Mouse (Mus musculus): ENCODE data around the gene Car10.
"Not testable (repeated sequence)": the region's sequence is repeated elsewhere in the genome, so short reads cannot be mapped to it uniquely, and the experiment has no call there.

The Car10 gene

GRCm38 (mm10) chr11:93391159-93391558 lies 293.3 kb downstream of the Car10 start:
- no peak for DNase-seq (ENCODE audit: low spot score in 2 of 2)

DNA sequence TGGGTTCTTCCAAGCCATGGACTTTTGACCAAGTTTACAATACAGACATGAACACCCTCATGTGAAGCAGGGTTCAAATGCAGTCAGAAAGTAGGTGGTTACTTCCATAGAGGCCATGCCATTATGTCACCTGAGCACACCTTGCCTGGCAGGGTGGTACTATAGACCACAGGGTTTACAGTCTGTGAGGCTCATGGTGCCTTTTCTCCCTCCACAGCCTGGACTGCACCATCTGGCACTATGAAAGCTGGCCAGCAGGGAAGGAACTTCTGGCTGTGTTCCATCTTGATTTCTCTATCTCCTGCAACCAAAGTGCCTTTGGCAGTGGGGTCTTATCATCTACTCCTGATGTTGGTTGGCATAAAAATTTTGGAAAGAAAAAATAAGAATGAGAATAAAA lies 295.5 kb downstream of the Car10 start:
- not testable (repeated sequence) for DNase-seq (ENCODE audit: low spot score in 2 of 2)

DNA sequence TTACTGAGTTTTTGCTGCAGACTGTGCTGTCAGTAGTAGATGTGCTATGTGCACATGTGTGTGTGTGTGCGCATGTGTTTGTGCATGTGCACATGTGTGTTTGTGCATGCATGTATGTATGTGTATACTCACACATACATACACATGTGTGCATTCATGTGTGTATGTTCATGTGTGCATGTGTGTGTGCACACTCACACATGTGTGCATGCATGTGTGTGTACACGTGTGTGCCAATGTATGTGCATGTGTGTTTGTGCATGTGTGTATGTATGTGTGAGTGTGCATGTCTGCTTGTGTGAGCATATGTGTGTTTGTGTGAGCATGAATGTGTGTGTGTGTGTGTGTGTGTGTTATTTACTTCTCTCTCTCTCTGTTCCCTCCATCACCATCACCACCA lies 298.5 kb downstream of the Car10 start:
- DNase-seq (ENCODE audit: low spot score in 2 of 2), result no peak

- not testable (repeated sequence) for DNase-seq (ENCODE audit: low spot score in 2 of 2)
Measured at GRCm38 (mm10) chr11:93401167-93401566, 303.3 kb downstream of the Car10 start.

DNA sequence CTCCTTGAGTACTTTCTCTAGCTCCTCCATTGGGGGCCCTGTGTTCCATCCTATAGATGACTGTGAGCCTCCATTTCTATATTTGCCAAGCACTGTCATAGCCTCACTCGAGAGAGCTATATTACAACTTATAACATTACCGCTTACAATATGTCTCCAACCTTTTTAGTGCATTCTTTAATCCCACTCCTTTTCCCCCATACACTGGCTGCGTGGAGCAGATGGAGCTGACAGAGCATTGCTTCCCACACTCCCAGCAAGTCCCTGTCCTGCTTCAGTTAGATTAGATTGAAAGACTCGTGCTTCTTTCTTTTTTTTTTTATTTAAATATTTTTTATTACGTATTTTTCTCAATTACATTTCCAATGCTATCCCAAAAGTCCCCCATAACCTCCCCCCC lies 310.2 kb downstream of the Car10 start:
- DNase-seq (ENCODE audit: low spot score in 2 of 2), result no peak

DNA sequence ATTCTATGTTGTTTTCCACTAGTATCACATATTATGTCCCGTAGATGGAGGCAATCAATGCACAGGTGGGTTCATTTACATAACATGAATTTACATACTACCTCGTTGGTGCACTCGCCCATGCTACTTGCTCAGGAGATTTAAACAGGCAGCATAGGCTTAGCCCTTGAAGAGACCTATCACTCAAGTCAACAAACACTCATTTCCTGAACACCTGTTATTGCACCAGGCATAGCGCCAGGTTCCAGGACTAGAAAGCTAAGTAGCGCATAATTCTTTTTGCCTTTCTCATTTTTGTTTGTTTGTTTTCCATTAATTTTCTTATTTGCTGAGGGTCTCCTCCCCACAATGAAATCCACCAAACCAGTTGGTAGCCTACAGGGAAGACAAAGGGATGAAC lies 333.7 kb downstream of the Car10 start:
- DNase-seq (ENCODE audit: low spot score in 2 of 2), result no peak

DNA sequence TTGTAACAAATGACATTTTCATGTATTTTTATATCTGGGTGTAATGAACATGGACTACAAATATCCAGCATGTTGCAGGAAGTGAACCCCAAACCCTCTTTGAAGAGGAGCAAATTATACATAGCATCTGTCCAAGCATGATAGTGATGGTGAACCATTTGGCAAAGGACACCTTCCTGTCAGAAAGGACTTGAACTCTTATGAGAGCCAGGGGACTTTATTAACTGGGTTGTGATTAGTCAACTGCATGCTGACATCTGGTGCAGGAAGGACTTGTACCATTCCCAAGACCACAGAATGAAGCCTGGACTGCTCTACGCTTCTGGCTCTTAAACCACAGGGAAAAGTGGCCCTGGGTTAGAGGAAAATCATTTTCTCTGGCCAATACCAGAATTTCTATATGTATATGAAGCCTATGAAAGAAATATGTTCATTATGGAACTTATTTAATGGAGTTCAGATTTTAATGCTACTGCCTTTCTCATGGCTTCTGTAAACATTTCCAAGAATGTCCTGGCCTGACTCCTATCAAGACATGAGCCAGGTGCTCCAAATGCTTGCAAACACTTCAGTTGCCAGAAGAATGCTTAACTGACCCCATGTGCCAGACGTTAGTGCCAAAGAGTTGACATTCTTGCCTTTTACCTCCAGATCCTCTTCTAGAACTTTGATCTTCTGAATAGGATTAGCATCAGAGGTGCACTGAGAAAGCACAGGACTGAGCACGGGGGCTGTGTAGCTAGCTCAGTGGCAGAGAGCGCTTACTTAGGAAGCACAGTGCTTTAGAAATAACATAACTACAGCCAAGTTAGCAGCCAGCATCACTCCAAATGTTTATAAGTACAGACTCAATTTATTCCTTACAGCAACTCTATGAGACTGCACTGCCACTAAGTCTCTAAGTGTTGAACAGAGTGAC lies 337.4 kb downstream of the Car10 start:
- DNase-seq (ENCODE audit: low spot score in 2 of 2), result no peak

GRCm38 (mm10) chr11:93436892-93437291 lies 339.1 kb downstream of the Car10 start:
- no peak for DNase-seq (ENCODE audit: low spot score in 2 of 2)

DNA sequence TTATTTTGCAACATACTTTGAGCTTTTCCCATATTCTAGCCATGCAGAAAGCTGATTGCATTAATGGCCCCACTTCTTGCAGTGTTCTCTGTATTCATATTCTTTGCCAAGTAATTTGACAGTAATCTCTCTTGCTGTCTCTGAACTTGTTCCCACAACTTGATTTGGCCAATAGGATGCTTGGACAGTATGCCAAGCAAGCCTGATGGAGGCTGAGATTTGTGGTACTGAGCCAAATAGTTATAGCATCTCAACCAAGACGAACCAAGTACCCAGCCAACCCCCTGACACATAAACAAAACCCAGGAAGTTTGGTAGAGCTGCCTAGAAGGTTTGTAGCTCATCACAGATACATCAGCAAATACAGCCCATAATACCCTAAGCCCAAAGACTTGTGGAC lies 342.6 kb downstream of the Car10 start:
- DNase-seq (ENCODE audit: low spot score in 2 of 2), result no peak

DNA sequence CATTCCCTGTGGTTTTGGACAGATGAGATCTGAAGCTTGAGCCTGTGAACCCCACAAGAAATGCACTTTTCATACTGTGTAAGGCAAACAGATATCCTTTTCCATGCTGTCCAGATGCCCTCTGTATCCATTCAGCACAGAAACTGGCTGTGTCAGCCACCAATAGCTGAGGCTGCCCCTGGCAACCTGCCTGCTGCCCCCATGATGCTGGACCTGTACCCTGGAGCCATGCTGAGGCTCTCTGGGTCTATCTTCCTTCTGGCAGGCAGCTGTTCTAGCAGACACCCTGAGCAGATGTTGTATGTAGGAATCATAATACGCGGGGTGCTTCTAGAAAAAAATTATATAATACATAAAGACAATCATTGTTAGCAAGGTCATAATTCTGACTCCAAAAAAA lies 345.9 kb downstream of the Car10 start:
- no peak for DNase-seq (ENCODE audit: low spot score in 2 of 2)

DNA sequence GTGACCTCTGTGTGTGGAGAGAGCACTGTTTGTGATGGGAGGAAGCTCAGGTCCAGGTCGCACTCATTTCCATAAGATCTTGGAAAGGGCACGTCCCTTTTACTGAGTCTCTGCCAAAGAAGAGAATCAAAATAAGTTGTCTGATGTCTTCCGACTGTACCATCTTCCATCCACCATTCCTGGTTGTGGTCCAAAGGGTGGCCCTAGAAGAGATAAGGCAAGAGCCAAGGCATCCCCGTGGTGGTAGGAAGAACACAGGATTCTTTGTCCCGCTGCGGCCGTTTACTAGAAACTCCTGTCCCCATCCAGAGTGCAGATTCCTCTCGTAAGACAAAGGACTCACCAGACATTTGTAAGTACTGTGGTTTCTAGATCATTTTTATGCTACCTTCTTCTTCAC lies 346.9 kb downstream of the Car10 start:
- DNase-seq (ENCODE audit: low spot score in 2 of 2), result no peak

DNA sequence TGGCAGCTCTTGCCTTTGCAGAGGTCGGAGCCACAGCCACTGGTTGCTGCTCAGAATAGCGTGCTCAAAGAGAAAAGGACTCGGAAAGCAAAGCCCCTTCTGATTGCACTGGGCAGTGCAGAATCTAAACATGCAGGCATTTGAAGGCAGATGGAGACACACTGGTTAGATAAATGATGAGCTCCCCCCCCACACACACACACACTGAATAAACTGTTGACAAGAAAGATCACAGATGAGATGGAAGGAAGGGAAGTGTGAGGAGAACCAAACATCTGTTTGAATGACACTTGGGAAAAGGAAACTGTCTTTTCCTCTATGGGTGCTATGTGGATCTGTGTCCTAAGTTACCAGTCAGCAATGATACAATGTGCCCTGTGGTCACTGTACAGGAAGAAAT lies 349.7 kb downstream of the Car10 start:
- no peak for DNase-seq (ENCODE audit: low spot score in 2 of 2)

DNA sequence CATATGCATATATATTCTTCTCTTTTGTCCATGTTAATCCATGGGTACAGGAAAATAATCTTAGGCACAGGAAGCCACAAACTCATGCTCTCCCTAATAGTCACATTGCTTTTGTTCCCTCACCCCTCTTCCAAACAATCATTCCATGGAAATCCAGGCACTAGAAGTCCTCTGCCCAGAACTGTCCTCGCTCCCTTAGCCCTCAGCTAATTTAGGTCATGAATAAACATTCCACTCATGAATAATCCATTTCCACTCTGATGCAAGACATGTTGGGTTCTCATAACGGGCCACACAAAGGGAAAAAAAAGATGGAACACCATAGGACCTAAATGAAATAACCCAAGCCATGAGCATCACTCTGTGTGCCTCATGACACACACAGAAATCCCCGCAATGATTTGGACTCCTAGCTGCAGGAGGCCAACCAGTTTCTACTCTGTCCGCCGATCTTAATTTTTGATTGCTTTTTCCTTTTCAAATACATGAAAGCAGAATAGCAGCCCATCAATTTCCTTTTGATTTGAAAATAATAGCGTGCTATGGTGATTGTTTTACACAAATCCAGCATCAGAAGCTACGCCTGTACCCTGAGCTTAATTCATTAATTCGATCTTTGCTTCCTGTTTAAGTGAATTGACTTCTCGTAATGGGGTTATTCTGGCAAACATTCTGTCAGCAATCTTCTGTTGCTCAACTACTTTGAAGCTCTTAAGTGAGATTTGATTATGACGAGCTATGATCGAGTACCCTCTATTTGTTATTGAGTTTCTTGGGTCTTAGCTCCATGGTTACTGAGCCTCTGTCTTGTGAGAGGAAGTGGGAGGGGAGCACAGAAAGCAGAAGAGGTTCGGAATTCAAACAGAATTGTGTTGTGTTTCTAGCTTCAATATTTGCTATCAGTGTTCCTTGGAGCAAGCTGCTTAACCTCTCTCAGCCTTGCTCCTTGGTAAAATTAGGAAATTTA lies 350.7 kb downstream of the Car10 start:
- DNase-seq (ENCODE audit: low spot score in 2 of 2), result no peak

- no peak for DNase-seq (ENCODE audit: low spot score in 2 of 2)
Measured at GRCm38 (mm10) chr11:93450535-93450934, 352.7 kb downstream of the Car10 start.

DNA sequence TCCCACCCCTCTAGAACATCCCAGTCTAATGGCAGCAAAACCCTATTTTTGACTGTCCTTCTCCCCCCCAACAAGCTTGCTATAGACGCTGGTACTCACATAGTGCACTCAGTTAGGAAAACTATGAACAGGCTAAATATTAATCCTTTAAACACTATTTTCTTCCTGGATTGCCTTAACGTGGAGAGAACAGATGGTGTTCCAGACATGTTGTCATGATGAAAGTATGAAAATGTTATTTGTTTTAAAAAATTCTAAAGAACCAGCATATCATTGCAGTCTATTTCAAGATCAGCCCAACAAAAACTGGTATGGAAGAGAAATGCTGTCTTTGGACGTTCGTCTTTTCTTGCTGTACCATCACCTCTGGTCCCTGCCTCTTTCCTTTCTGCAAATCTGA lies 368.4 kb downstream of the Car10 start:
- no peak for DNase-seq (ENCODE audit: low spot score in 2 of 2)

GRCm38 (mm10) chr11:93467711-93468110 lies 369.9 kb downstream of the Car10 start:
- no peak for DNase-seq (ENCODE audit: low spot score in 2 of 2)

- no peak for DNase-seq (ENCODE audit: low spot score in 2 of 2)
Measured at GRCm38 (mm10) chr11:93470771-93471170, 372.9 kb downstream of the Car10 start.

- DNase-seq (ENCODE audit: low spot score in 2 of 2), result no peak
Measured at GRCm38 (mm10) chr11:93471573-93472179, 373.8 kb downstream of the Car10 start.

DNA sequence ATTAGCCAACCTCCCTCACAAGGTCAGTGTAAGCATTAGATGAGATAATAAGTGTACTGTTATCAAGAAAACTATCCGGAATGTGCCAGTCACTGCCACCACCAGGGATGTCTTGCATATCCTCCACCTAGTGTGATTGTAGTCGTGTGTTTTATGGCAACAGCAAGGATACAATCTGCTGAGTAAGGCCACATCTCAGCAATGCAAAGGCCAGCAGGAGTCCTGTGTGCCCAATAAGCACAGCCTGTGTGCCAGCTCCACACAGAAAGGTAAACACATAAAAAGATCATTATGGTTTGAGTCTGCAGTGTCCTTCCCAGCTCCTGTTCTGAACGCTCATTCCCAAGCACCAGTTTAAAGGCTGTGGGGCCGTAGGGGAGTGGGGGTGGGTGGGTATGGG lies 386.8 kb downstream of the Car10 start:
- no peak for DNase-seq (ENCODE audit: low spot score in 2 of 2)

GRCm38 (mm10) chr11:93487021-93487420 lies 389.2 kb downstream of the Car10 start:
- no peak for DNase-seq (ENCODE audit: low spot score in 2 of 2)

DNA sequence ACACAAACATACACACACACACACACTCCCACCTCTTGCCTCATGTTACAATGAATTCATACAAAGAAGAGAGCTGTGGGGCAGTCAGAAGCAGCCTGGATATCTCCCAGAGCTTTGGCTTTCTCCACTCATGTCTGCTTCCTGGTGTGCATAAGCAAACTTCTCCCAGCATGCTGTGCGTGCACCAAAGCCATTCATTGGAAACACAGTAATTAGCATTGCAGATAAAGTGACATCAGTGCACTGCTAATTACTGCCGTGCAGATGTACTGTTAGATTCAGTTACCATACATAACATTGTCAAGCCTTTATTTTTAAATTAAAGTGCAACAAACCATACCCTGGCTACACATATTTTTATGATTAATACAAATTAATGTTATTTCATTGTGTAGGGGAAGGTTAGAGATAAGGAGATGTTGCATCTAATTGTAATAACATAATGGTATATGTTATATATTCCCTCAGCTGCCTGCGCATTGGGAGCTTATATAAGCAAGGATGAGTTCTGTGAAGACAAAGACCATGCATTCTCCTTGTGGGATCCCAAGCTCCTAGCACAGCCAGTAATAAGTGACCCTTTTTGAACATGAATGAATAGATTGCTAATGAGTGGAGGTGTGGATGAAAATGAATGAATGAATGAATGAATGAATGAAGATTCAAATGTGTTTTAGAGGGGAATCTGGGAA lies 390.2 kb downstream of the Car10 start:
- no peak for DNase-seq (ENCODE audit: low spot score in 2 of 2)

All from natural killer cell, adult 2 months (primary cell).